Mouse (Mus musculus): ENCODE results near the gene Tmod1. TPM values are rescaled to one million over a fixed set of nuclear protein-coding genes. Genes with fewer than 3 reads are reported as not detected.
A peak's percentile ranks its signal among the peaks of the same experiment; 100 is the strongest.

The Tmod1 gene
- polyA plus RNA-seq, 1 experiment from 2014 or later: 195 TPM

- ATAC-seq (ENCODE audit: insufficient number of reproducible peaks, low FRiP score): no peak
- no peaks in the 10 kb centered on the region for H3K27me3 ChIP-seq (replicated peaks)
- H3K36me3 ChIP-seq: peaks cover 40% of the 10 kb centered on the region
- no peaks in the 10 kb centered on the region for H3K9me3 ChIP-seq (replicated peaks)
- H3K4me3 ChIP-seq: no peak overlapping the region
- H3K4me1 ChIP-seq (replicated peaks): peaks cover 57% of the 10 kb centered on the region
- WGBS: 58% methylated on average over 6 of the region's 6 CpGs
- H3K4me2 ChIP-seq: no peak overlapping the region
- peak overlapping the region; percentile 56 for H3K27ac ChIP-seq (ENCODE audit: poor library complexity, severe bottlenecking)
- H3K9ac ChIP-seq: no peak overlapping the region
These were observed 33.9 kb downstream of the Tmod1 start for GRCm38 (mm10) chr4:46072631-46073030.

GRCm38 (mm10) chr4:46073736-46074135, 35.0 kb downstream of the Tmod1 start:
- Histone ChIP-seq H3K4me1 (replicated peaks) (peaks cover 48% of the 10 kb centered on the region), H3K27me3 (replicated peaks) (no peaks in the 10 kb centered on the region), H3K4me3 (no peak overlapping the region), H3K36me3 (peaks cover 37% of the 10 kb centered on the region), H3K4me2 (no peak overlapping the region), H3K27ac (ENCODE audit: poor library complexity, severe bottlenecking) (peak overlapping the region; percentile 86), H3K9me3 (replicated peaks) (no peaks in the 10 kb centered on the region), H3K9ac (no peak overlapping the region)
- 14% methylated on average over 4 of the region's 4 CpGs for WGBS
- ATAC-seq (ENCODE audit: insufficient number of reproducible peaks, low FRiP score): peak; percentile 76

- 85% methylated on average over 3 of the region's 3 CpGs for WGBS
- Histone ChIP-seq H3K4me2 (no peak overlapping the region), H3K9ac (no peak overlapping the region), H3K4me3 (no peak overlapping the region), H3K36me3 (peaks cover 38% of the 10 kb centered on the region), H3K27me3 (replicated peaks) (peaks cover 4% of the 10 kb centered on the region; the same call in 1 of the 2 replicates), H3K9me3 (replicated peaks) (no peaks in the 10 kb centered on the region; the same call in 1 of the 2 replicates), H3K4me1 (replicated peaks) (peaks cover 48% of the 10 kb centered on the region), H3K27ac (ENCODE audit: poor library complexity, severe bottlenecking) (0 out of 2 replicates have a peak overlapping the region, but pooled peaks have one; percentile 11)
- no peak for ATAC-seq (ENCODE audit: insufficient number of reproducible peaks, low FRiP score)
These were observed 36.9 kb downstream of the Tmod1 start for GRCm38 (mm10) chr4:46075664-46076063.

- H3K27me3 ChIP-seq (replicated peaks): peaks cover 4% of the 10 kb centered on the region; the same call in 1 of the 2 replicates
- peaks cover 43% of the 10 kb centered on the region for H3K4me1 ChIP-seq (replicated peaks)
- no peaks in the 10 kb centered on the region; the same call in 1 of the 2 replicates for H3K9me3 ChIP-seq (replicated peaks)
- WGBS: 85% methylated on average over 2 of the region's 2 CpGs
- H3K36me3 ChIP-seq: peaks cover 28% of the 10 kb centered on the region
- H3K4me2 ChIP-seq: no peak overlapping the region
- H3K4me3 ChIP-seq: no peak overlapping the region
- H3K27ac ChIP-seq (ENCODE audit: poor library complexity, severe bottlenecking): 0 out of 2 replicates have a peak overlapping the region, but pooled peaks have one; percentile 15
- no peak for ATAC-seq (ENCODE audit: insufficient number of reproducible peaks, low FRiP score)
- H3K9ac ChIP-seq: no peak overlapping the region
These were observed 38.2 kb downstream of the Tmod1 start for GRCm38 (mm10) chr4:46076892-46077291.

GRCm38 (mm10) chr4:46080261-46080660, 41.5 kb downstream of the Tmod1 start:
- H3K27ac ChIP-seq (ENCODE audit: poor library complexity, severe bottlenecking): no peak overlapping the region
- H3K4me3 ChIP-seq: no peak overlapping the region
- no peak overlapping the region for H3K9ac ChIP-seq
- H3K4me1 ChIP-seq (replicated peaks): peaks cover 30% of the 10 kb centered on the region
- WGBS: 95% methylated on average over 4 of the region's 4 CpGs
- H3K9me3 ChIP-seq (replicated peaks): no peaks in the 10 kb centered on the region; the same call in 1 of the 2 replicates
- no peak overlapping the region for H3K4me2 ChIP-seq
- peaks cover 4% of the 10 kb centered on the region; the same call in 1 of the 2 replicates for H3K27me3 ChIP-seq (replicated peaks)
- H3K36me3 ChIP-seq: peaks cover 51% of the 10 kb centered on the region
- ATAC-seq (ENCODE audit: insufficient number of reproducible peaks, low FRiP score): no peak

DNA sequence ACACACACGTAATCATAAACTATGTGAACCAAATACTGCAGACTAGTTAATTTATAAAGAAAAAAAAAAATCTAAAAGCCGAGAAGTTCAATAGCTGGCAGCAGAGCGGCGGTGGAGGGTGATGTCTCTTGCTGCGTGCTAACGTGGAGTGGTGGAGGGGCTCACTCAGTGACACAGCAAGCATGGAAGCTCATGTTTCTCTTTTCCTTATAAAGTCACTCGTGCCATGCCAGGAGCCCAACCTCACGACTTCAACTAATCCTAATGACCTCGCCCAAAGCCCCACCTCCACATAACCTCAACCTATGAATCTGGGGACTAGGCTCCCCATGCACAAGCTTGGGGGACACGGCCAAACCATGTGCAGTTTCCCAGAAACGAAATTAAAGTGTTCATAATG, 43.8 kb downstream of the Tmod1 start:
- Histone ChIP-seq H3K4me1 (replicated peaks) (peaks cover 39% of the 10 kb centered on the region), H3K4me3 (no peak overlapping the region), H3K27me3 (replicated peaks) (peaks cover 4% of the 10 kb centered on the region; the same call in 1 of the 2 replicates), H3K9me3 (replicated peaks) (no peaks in the 10 kb centered on the region; the same call in 1 of the 2 replicates), H3K9ac (no peak overlapping the region), H3K27ac (ENCODE audit: poor library complexity, severe bottlenecking) (no peak overlapping the region), H3K4me2 (no peak overlapping the region), H3K36me3 (peaks cover 66% of the 10 kb centered on the region)
- ATAC-seq (ENCODE audit: insufficient number of reproducible peaks, low FRiP score): no peak
- 80% methylated on average over 11 of the region's 11 CpGs for WGBS

GRCm38 (mm10) chr4:46084416-46085172, 45.9 kb downstream of the Tmod1 start:
- Histone ChIP-seq H3K4me3 (no peak overlapping the region), H3K9ac (no peak overlapping the region), H3K9me3 (replicated peaks) (no peaks in the 10 kb centered on the region; the same call in 1 of the 2 replicates), H3K4me1 (replicated peaks) (peaks cover 45% of the 10 kb centered on the region), H3K27ac (ENCODE audit: poor library complexity, severe bottlenecking) (peak overlapping the region; percentile 37; the same call in 1 of the 2 replicates), H3K36me3 (peaks cover 63% of the 10 kb centered on the region), H3K4me2 (no peak overlapping the region), H3K27me3 (replicated peaks) (peaks cover 1% of the 10 kb centered on the region; the same call in 1 of the 2 replicates)
- 65% methylated on average over 9 of the region's 9 CpGs for WGBS
- ATAC-seq (ENCODE audit: insufficient number of reproducible peaks, low FRiP score): no peak; the same call in 1 of the 2 replicates

DNA sequence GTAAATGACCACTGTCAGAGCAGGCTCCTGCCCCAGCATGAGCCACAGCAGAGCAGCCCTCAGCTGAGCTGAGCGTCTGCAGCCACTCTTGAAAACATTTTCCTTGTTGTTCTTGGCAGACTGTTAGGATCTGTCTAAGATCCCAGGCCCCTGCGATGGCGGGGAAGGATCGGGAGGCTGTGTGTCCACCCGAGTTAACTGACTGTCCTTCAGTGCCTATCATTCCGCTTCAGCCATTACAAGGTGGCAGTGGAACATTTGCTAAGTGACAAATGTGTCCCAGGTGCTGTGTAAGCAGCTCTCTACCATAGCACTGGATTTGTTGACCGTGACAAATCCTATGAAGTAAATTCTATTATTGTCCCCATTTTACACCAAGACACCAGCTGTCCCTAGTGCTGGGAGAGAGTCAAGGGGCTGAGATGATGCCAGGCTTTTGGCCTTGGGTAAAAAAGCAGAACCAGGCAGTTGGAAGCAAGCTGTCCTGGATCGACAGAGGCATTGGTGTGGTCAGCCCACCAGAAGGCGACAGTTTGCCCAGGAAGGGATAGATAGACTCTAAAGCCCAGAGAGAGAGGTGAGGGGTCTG, 46.6 kb downstream of the Tmod1 start:
- no peak overlapping the region for H3K4me3 ChIP-seq
- H3K27ac ChIP-seq (ENCODE audit: poor library complexity, severe bottlenecking): peak overlapping the region; percentile 37; the same call in 1 of the 2 replicates
- no peaks in the 10 kb centered on the region for H3K27me3 ChIP-seq (replicated peaks)
- H3K36me3 ChIP-seq: peaks cover 63% of the 10 kb centered on the region
- no peaks in the 10 kb centered on the region for H3K9me3 ChIP-seq (replicated peaks)
- H3K4me1 ChIP-seq (replicated peaks): peaks cover 45% of the 10 kb centered on the region
- H3K4me2 ChIP-seq: no peak overlapping the region
- H3K9ac ChIP-seq: no peak overlapping the region
- WGBS: 55% methylated on average over 9 of the region's 9 CpGs
- ATAC-seq (ENCODE audit: insufficient number of reproducible peaks, low FRiP score): peak; percentile 55

DNA sequence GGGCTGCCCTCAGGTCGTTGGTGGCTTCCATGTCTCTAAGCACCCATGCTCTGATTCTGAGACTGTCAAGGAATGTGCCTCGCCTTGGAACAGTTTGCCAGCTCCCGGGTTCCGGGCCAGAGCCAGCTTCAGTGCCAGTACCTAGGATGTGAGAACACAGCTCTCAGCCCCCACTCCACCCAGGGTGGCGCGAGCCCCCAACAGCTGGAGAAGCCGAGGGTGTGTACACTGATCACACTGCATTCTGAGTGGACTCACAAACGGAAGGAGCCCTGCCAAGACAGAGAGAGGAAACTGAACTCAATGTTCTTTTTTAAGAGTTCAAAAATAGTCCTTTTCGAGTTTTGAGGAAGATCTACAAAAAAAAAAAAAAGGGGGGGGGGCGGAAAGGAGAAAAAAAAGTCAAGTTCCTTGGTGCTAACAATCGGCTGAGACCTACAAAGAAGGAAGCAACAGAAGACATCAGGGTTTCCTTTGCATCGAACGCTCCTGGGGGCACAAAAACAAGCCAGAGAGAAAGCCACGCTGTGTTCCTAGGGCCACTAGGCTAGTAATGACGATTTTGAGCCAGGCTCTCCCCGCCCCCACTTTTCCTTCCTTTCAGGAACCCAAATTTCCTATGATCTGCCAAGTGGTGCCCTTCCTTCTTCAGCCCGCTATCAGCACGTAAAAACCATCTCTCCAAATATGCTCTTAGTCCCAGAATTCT, 48.1 kb downstream of the Tmod1 start:
- Histone ChIP-seq H3K9ac (no peak overlapping the region), H3K36me3 (peaks cover 76% of the 10 kb centered on the region), H3K4me2 (no peak overlapping the region), H3K4me1 (replicated peaks) (peaks cover 45% of the 10 kb centered on the region), H3K27ac (ENCODE audit: poor library complexity, severe bottlenecking) (peak overlapping the region; percentile 55), H3K4me3 (no peak overlapping the region), H3K9me3 (replicated peaks) (no peaks in the 10 kb centered on the region), H3K27me3 (replicated peaks) (no peaks in the 10 kb centered on the region)
- 77% methylated on average over 17 of the region's 18 CpGs for WGBS
- no peak for ATAC-seq (ENCODE audit: insufficient number of reproducible peaks, low FRiP score)

GRCm38 (mm10) chr4:46087427-46087771, 48.7 kb downstream of the Tmod1 start:
- WGBS: 62% methylated on average over 7 of the region's 7 CpGs
- Histone ChIP-seq H3K9ac (no peak overlapping the region), H3K36me3 (peaks cover 77% of the 10 kb centered on the region), H3K27me3 (replicated peaks) (no peaks in the 10 kb centered on the region), H3K4me1 (replicated peaks) (peaks cover 45% of the 10 kb centered on the region), H3K4me3 (no peak overlapping the region), H3K9me3 (replicated peaks) (no peaks in the 10 kb centered on the region), H3K27ac (ENCODE audit: poor library complexity, severe bottlenecking) (peak overlapping the region; percentile 55), H3K4me2 (no peak overlapping the region)
- ATAC-seq (ENCODE audit: insufficient number of reproducible peaks, low FRiP score): no peak

DNA sequence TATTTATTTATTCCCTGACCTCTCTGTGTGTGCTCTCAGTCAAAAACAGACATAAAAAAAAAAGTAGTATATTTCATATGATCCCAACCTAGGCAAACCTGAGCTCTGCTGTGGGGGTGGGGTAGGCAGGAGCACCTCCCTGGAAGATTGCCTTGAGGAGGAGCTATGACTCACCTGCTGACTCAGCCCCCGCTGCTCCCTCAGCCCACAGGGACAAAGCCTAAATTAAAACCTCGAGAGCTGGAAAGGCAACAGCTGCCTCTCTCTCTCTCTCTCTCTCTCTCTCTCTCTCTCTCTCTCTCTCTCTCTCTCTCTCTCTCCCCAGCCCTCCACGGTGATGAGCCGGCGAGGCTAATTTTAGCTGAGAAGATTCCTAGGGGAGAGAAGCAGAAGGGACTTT, 49.1 kb downstream of the Tmod1 start:
- Histone ChIP-seq H3K9ac (no peak overlapping the region), H3K27ac (ENCODE audit: poor library complexity, severe bottlenecking) (peak overlapping the region; percentile 55), H3K27me3 (replicated peaks) (no peaks in the 10 kb centered on the region), H3K36me3 (peaks cover 82% of the 10 kb centered on the region), H3K4me3 (no peak overlapping the region), H3K4me1 (replicated peaks) (peaks cover 45% of the 10 kb centered on the region), H3K9me3 (replicated peaks) (no peaks in the 10 kb centered on the region), H3K4me2 (no peak overlapping the region)
- 5% methylated on average over 5 of the region's 5 CpGs for WGBS
- 0 out of 2 replicates have a peak, but pooled peaks have one; percentile 52 for ATAC-seq (ENCODE audit: insufficient number of reproducible peaks, low FRiP score)
